Mouse (Mus musculus): ENCODE results near the gene Prdm10. TPM values are rescaled to one million over a fixed set of nuclear protein-coding genes. Genes with fewer than 3 reads are reported as not detected.

The Prdm10 gene
- polyA plus RNA-seq, 1 experiment from 2014 or later = 7.0 TPM

- H3K9me3 ChIP-seq (ENCODE audit: control insufficient read depth, low read length) = no peaks in the 10 kb centered on the region
- no peak overlapping the region for H3K27ac ChIP-seq (ENCODE audit: low read depth, low read length)
- H3K4me1 ChIP-seq (ENCODE audit: control insufficient read depth, insufficient read depth, low read depth, low read length) = peaks cover 3% of the 10 kb centered on the region; the same call in 1 of the 2 replicates
- no peak overlapping the region for H3K4me2 ChIP-seq (ENCODE audit: low read length)
- H3K9ac ChIP-seq (ENCODE audit: low read depth, low read length) = no peak overlapping the region
- ATAC-seq = no peak
- no peaks in the 10 kb centered on the region for H3K36me3 ChIP-seq (ENCODE audit: control insufficient read depth, insufficient read depth, low read length)
- WGBS = 81% methylated on average over 2 of the region's 2 CpGs
- no peaks in the 10 kb centered on the region for H3K27me3 ChIP-seq (replicated peaks; ENCODE audit: control insufficient read depth, insufficient read depth, low read length)
- no peak overlapping the region for H3K4me3 ChIP-seq (ENCODE audit: low read length)
Observed at GRCm38 (mm10) chr9:31295311-31295710, 15.0 kb downstream of the Prdm10 start.

GRCm38 (mm10) chr9:31296293-31296692, 16.0 kb downstream of the Prdm10 start:
- Histone ChIP-seq H3K4me2 (ENCODE audit: low read length) (no peak overlapping the region), H3K27ac (ENCODE audit: low read depth, low read length) (no peak overlapping the region), H3K27me3 (replicated peaks; ENCODE audit: control insufficient read depth, insufficient read depth, low read length) (no peaks in the 10 kb centered on the region), H3K36me3 (ENCODE audit: control insufficient read depth, insufficient read depth, low read length) (no peaks in the 10 kb centered on the region), H3K4me1 (ENCODE audit: control insufficient read depth, insufficient read depth, low read depth, low read length) (no peaks in the 10 kb centered on the region), H3K9ac (ENCODE audit: low read depth, low read length) (no peak overlapping the region), H3K9me3 (ENCODE audit: control insufficient read depth, low read length) (no peaks in the 10 kb centered on the region), H3K4me3 (ENCODE audit: low read length) (no peak overlapping the region)
- 84% methylated on average over 3 of the region's 3 CpGs for WGBS
- no peak for ATAC-seq

GRCm38 (mm10) chr9:31298751-31299150, 18.4 kb downstream of the Prdm10 start:
- WGBS = 74% methylated on average over 6 of the region's 6 CpGs
- Histone ChIP-seq H3K4me1 (ENCODE audit: control insufficient read depth, insufficient read depth, low read depth, low read length) (no peaks in the 10 kb centered on the region), H3K36me3 (ENCODE audit: control insufficient read depth, insufficient read depth, low read length) (no peaks in the 10 kb centered on the region)

GRCm38 (mm10) chr9:31300525-31300924, 20.2 kb downstream of the Prdm10 start:
- Histone ChIP-seq H3K27ac (ENCODE audit: low read depth, low read length) (no peak overlapping the region), H3K4me2 (ENCODE audit: low read length) (no peak overlapping the region), H3K4me3 (ENCODE audit: low read length) (no peak overlapping the region), H3K4me1 (ENCODE audit: control insufficient read depth, insufficient read depth, low read depth, low read length) (no peaks in the 10 kb centered on the region), H3K36me3 (ENCODE audit: control insufficient read depth, insufficient read depth, low read length) (no peaks in the 10 kb centered on the region), H3K27me3 (replicated peaks; ENCODE audit: control insufficient read depth, insufficient read depth, low read length) (no peaks in the 10 kb centered on the region), H3K9ac (ENCODE audit: low read depth, low read length) (no peak overlapping the region), H3K9me3 (ENCODE audit: control insufficient read depth, low read length) (no peaks in the 10 kb centered on the region)
- ATAC-seq = no peak
- 92% methylated on average over 5 of the region's 5 CpGs for WGBS

More at GRCm38 (mm10) chr9:31298751-31299150, 18.4 kb downstream of the Prdm10 start:
- no peak overlapping the region for H3K4me3 ChIP-seq (ENCODE audit: low read length)
- H3K27me3 ChIP-seq (replicated peaks; ENCODE audit: control insufficient read depth, insufficient read depth, low read length) = no peaks in the 10 kb centered on the region
- H3K9ac ChIP-seq (ENCODE audit: low read depth, low read length) = no peak overlapping the region
- H3K4me2 ChIP-seq (ENCODE audit: low read length) = no peak overlapping the region
- H3K27ac ChIP-seq (ENCODE audit: low read depth, low read length) = no peak overlapping the region
- ATAC-seq = no peak
- H3K9me3 ChIP-seq (ENCODE audit: control insufficient read depth, low read length) = no peaks in the 10 kb centered on the region

GRCm38 (mm10) chr9:31301107-31301506, 20.8 kb downstream of the Prdm10 start:
- Histone ChIP-seq H3K4me3 (ENCODE audit: low read length) (no peak overlapping the region), H3K9me3 (ENCODE audit: control insufficient read depth, low read length) (no peaks in the 10 kb centered on the region), H3K9ac (ENCODE audit: low read depth, low read length) (no peak overlapping the region), H3K27ac (ENCODE audit: low read depth, low read length) (no peak overlapping the region), H3K4me2 (ENCODE audit: low read length) (no peak overlapping the region), H3K36me3 (ENCODE audit: control insufficient read depth, insufficient read depth, low read length) (no peaks in the 10 kb centered on the region), H3K4me1 (ENCODE audit: control insufficient read depth, insufficient read depth, low read depth, low read length) (peaks cover 2% of the 10 kb centered on the region), H3K27me3 (replicated peaks; ENCODE audit: control insufficient read depth, insufficient read depth, low read length) (no peaks in the 10 kb centered on the region)
- WGBS = 75% methylated on average over 5 of the region's 5 CpGs
- ATAC-seq = no peak

GRCm38 (mm10) chr9:31301526-31302311, 21.4 kb downstream of the Prdm10 start:
- 92% methylated on average over 5 of the region's 5 CpGs for WGBS
- no peaks in the 10 kb centered on the region for H3K36me3 ChIP-seq (ENCODE audit: control insufficient read depth, insufficient read depth, low read length)
- no peak for ATAC-seq
- no peaks in the 10 kb centered on the region for H3K9me3 ChIP-seq (ENCODE audit: control insufficient read depth, low read length)
- no peak overlapping the region for H3K9ac ChIP-seq (ENCODE audit: low read depth, low read length)
- H3K4me1 ChIP-seq (ENCODE audit: control insufficient read depth, insufficient read depth, low read depth, low read length) = peaks cover 2% of the 10 kb centered on the region
- H3K4me3 ChIP-seq (ENCODE audit: low read length) = no peak overlapping the region
- H3K27ac ChIP-seq (ENCODE audit: low read depth, low read length) = no peak overlapping the region
- H3K4me2 ChIP-seq (ENCODE audit: low read length) = no peak overlapping the region
- H3K27me3 ChIP-seq (replicated peaks; ENCODE audit: control insufficient read depth, insufficient read depth, low read length) = no peaks in the 10 kb centered on the region

- H3K27ac ChIP-seq (ENCODE audit: low read depth, low read length) = no peak overlapping the region
- H3K27me3 ChIP-seq (replicated peaks; ENCODE audit: control insufficient read depth, insufficient read depth, low read length) = no peaks in the 10 kb centered on the region
- no peak for ATAC-seq
- no peak overlapping the region for H3K4me3 ChIP-seq (ENCODE audit: low read length)
- peaks cover 2% of the 10 kb centered on the region for H3K4me1 ChIP-seq (ENCODE audit: control insufficient read depth, insufficient read depth, low read depth, low read length)
- no peak overlapping the region for H3K4me2 ChIP-seq (ENCODE audit: low read length)
- H3K9ac ChIP-seq (ENCODE audit: low read depth, low read length) = no peak overlapping the region
- no peaks in the 10 kb centered on the region for H3K36me3 ChIP-seq (ENCODE audit: control insufficient read depth, insufficient read depth, low read length)
- no peaks in the 10 kb centered on the region for H3K9me3 ChIP-seq (ENCODE audit: control insufficient read depth, low read length)
- 87% methylated on average over 3 of the region's 3 CpGs for whole genome bisulfite sequencing
Observed at GRCm38 (mm10) chr9:31304358-31304757, 24.0 kb downstream of the Prdm10 start.

- WGBS = 67% methylated on average over 5 of the region's 5 CpGs
- Histone ChIP-seq H3K9me3 (ENCODE audit: control insufficient read depth, low read length) (no peaks in the 10 kb centered on the region), H3K27me3 (replicated peaks; ENCODE audit: control insufficient read depth, insufficient read depth, low read length) (no peaks in the 10 kb centered on the region), H3K9ac (ENCODE audit: low read depth, low read length) (no peak overlapping the region), H3K27ac (ENCODE audit: low read depth, low read length) (no peak overlapping the region), H3K36me3 (ENCODE audit: control insufficient read depth, insufficient read depth, low read length) (no peaks in the 10 kb centered on the region), H3K4me2 (ENCODE audit: low read length) (no peak overlapping the region), H3K4me3 (ENCODE audit: low read length) (no peak overlapping the region), H3K4me1 (ENCODE audit: control insufficient read depth, insufficient read depth, low read depth, low read length) (peaks cover 2% of the 10 kb centered on the region)
- no peak for ATAC-seq
Observed at GRCm38 (mm10) chr9:31305117-31305516, 24.8 kb downstream of the Prdm10 start.

GRCm38 (mm10) chr9:31305807-31306206, 25.5 kb downstream of the Prdm10 start:
- no peak overlapping the region for H3K9ac ChIP-seq (ENCODE audit: low read depth, low read length)
- ATAC-seq = no peak
- H3K36me3 ChIP-seq (ENCODE audit: control insufficient read depth, insufficient read depth, low read length) = no peaks in the 10 kb centered on the region
- no peak overlapping the region for H3K27ac ChIP-seq (ENCODE audit: low read depth, low read length)
- H3K9me3 ChIP-seq (ENCODE audit: control insufficient read depth, low read length) = no peaks in the 10 kb centered on the region
- no peak overlapping the region for H3K4me3 ChIP-seq (ENCODE audit: low read length)
- H3K4me1 ChIP-seq (ENCODE audit: control insufficient read depth, insufficient read depth, low read depth, low read length) = peaks cover 2% of the 10 kb centered on the region
- no peaks in the 10 kb centered on the region for H3K27me3 ChIP-seq (replicated peaks; ENCODE audit: control insufficient read depth, insufficient read depth, low read length)
- 81% methylated on average over 3 of the region's 3 CpGs for WGBS
- H3K4me2 ChIP-seq (ENCODE audit: low read length) = no peak overlapping the region

Data from hindbrain, embryonic 16.5 days (tissue).